Mouse (Mus musculus) neural tube, embryonic 10.5 days (tissue): ENCODE results near the gene Cyb561d2.
"Not testable (repeated sequence)": the region's sequence is repeated elsewhere in the genome, so short reads cannot be mapped to it uniquely, and the experiment has no call there.

ENCODE experiments used
- DNase-seq: peaks from one replicate; pipeline ENCODE4 v3.0.0-alpha.2; 2017; ENCODE audit warnings: low spot score; ENCODE audit errors: extremely low spot score

The Cyb561d2 gene

DNA sequence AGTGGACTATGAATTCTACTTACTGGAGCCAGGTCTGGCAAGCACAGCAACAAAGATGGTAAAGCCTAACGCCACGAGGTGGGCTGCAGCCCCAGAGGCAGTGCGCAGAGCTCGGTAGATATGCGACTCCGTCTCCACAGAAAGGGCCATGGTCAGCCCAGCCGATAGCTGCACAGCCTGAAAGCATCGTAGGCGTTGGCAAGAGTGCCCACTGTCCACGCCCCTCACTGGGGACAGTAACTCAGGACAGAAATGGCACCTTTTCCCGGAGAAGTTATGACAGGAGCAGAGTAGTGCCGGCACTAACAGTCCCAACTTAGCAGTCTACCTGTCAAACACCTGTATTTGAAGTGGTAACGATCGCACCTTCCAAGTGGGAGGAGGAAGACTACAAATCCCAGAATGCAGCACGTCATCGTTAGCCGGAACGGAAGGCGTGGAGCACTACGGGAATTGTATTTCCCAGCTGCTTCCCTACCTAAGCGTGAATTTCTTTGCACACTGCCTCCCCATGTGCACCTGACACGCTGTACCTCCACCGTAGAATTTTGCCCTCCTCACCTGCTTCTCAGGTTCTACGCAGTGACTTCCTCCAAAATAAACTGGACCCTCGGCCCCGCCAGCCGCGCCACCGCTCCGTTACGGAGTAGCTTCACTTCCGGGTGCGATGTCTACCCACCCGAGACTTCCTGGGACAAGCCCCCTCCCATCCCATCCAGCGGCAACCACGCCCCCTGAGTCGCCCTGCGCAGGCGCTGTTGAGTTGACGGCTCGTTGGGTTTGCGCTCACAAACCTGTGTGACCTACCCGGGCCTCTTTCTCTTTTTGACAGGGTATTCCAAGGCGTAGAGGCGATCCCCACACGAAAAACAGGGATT, at the start of gene Cyb561d2, which contains the start of gene Nprl2:
Gene Cyb561d2 (minus strand): TSS at position 720 of the 878 bp plus-strand sequence.
Gene Nprl2 (plus strand): TSS at position 753 of the 878 bp plus-strand sequence.
- peak; percentile 95 for DNase-seq

DNA sequence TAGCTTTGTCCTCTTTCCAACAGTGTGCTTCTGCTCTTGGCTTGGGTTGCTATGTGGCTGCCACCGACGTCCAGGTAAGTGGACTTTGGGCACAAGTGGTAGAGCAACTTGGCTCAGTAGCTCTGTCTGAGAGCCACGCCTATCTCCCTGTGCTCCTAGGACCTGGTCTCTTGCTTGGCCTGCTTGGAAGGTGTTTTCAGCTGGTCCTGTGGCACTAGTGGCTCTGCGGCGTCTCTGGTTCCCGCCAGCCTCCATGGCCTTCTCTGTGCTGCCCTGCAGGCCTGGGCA, 48.7 kb upstream of the Cyb561d2 start:
- no peak for DNase-seq

DNA sequence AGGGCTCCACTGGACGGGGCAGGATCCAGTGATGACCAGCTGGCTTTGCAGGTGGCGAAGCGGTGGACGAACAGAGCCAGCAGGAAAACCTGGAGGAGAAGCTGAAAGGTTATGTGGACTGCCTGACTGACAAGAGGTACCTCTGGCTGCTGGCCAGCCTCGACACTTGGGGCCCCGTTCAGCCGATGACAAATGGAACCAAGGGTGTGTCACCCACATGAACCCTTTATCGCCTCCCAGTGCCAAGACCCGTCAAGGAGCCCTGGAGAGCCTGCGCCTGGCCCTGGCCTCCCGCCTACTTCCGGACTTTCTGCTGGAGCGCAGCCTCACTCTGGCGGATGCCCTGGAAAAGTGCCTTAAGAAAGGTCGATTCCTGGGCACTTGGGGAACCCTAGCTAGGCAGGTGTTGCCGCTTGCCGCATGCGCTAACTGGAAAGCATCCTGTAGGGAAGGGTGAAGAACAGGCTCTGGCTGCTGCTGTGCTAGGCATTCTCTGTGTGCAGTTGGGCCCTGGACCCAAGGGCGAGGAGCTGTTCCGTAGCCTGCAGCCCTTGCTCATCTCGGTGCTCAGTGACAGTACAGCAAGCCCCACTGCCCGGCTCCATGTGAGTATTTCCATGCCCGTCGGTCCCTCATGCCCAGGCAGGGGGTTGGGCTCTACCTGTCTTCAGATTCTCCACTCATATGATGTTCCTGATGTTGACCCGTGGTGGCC, 48.2 kb upstream of the Cyb561d2 start:
- no peak for DNase-seq

DNA sequence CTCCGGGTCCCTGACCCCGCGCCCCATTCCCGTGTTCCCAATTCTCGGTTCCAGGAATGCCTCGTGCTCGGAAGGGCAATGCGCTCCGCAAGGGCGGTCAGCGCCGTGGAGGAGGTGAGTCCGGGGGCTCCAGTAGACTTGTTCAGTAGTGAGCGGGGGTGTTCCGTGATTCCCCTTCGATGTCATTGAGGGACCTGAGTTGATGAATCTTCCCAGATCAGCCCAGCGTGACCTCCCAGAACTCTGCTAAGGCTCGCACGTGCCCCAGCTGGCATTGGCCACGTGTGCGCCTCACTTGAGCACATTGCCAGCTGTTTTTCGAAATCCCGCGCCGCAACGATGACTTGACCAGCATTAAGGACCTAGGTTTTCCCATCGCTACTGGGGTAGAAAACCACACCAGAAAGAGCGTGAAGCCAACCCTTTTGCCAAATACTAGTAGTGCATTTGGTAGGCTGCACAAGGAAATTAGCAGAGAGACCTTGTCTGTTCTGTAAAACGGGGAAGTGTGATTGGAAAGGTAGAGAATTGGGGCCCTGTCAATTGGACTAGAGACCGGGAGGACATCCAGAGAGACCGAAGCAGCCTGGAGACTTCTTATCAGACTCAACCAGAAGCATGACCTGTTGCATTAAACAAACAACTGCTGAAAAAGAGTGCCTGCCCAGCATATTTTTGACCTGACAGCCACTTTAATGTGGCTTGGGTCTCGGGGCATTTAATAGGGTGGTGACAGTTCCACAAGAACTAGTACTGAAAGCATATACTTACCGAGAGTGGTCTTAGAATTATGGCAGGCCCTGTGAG, 46.0 kb upstream of the Cyb561d2 start:
- no peak for DNase-seq

DNA sequence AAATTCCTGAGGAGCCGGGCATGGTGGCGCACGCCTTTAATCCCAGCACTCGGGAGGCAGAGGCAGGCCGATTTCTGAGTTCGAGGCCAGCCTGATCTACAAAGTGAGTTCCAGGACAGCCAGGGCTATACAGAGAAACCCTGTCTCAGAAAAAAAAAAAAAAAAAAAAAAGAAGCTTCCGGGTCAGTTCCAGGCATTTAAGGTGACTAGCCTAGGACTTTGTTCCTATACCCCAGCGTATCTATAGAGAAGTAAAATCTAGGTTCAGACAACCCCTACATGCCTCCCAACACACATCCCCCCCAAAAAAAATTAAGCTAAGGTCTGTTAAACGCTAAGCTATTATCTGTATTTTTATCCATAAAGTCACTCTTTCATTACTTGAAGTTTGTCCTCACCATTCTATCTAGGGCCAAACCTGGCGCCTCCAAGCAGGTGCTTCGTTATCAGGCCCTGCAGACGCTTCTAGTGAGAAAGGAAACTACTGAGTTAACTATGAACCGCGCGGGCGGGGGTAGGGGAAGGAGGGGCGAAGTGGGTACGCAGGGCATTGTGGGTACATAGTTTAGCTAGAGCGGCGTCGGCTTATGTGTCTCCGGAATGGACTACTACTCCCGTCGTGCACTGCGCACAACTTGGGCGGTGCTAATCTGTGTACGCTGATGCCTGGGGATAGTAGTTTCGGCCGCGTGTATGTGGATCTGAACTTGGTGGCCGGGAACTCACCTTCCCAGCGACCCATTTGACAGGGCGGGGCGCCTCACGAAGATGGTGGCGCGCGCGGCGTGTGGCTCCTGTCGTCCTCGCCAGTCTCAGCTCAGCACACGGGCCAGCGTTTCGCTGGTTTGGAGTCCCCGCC, 45.2 kb upstream of the Cyb561d2 start, which contains the start of gene Ifrd2:
Gene Ifrd2 (plus strand): TSS at position 669 of the 859 bp plus-strand sequence.
- peak; percentile 90 for DNase-seq

DNA sequence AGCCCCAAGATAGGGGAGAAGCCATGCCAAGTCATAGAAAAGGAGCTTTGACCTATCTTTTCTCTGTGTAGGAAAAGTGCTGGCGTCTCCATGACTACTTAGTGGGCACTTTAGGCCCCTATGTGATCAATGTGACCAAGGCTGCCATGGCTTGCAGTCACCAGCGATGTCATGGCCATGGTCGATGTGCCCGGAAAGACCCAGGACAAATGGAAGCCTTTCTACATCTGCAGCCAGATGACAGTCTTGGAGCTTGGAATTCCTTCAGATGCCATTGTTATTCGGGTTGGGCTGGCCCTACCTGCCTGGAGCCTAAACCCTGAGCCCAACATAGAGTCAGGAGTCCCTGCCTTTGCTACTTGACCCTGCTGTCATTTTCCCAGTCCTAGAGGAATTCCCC, 44.5 kb upstream of the Cyb561d2 start:
- no peak for DNase-seq

DNA sequence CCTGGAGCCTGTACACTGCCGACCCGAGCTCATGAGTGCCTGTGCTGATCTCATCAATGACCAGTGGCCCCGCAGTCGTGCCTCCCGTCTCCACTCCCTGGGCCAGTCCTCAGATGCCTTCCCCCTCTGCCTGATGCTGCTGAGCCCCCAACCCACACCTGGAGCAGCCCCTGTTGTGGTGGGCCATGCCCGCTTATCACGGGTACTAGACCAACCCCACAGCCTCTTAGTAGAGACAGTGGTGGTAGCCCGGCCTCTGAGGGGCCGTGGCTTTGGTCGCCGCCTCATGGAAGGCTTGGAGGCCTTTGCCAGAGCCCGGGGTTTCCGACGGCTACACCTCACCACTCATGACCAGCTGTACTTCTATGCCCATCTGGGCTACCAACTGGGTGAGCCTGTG, 41.2 kb upstream of the Cyb561d2 start:
- DNase-seq = no peak

DNA sequence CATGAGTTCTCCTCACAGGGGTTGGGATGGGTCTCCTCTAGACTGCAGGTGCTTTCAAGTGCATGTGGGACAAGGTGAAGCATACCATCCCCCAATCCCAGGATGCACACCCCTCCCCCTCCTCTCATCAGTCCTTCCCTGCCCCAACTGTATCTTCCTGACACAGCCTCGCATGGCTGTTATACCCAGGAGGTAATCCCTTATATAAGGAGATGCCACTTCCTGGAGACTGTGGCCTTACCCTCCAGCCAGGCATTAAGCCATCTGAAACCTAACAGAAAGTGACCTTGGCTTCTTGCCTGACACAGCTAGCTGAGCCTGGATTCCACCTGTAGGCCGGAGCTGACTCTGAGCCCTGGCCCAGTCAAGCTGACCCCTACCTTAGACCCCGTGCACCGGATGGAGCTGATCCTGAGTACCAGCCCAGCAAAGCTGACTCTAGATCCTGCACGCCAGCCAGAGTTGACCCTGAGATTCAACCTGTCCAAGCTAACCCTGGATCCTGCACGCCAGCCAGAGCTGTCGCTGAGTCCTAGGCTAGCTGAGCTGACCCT, 40.6 kb upstream of the Cyb561d2 start:
- no peak for DNase-seq

DNA sequence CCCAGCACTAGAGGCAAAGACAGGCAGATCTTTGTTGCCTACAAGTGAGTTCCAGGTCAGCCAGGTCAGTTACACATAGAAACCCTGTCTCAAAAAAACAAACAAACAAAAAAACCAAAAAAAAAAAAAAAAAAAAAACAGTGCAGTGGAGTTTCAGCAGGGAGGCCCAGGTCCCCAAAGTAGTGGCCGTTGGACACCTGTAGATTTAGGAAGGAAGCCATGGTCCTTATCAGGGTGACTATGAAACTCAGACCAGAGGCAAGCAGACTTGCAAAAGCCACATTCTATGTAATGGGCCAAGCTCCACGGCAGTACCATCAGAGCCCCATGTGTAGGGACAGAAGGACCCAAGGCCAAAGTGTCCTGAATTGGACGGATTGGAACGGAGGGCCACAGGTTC, 39.6 kb upstream of the Cyb561d2 start:
- no peak for DNase-seq

DNA sequence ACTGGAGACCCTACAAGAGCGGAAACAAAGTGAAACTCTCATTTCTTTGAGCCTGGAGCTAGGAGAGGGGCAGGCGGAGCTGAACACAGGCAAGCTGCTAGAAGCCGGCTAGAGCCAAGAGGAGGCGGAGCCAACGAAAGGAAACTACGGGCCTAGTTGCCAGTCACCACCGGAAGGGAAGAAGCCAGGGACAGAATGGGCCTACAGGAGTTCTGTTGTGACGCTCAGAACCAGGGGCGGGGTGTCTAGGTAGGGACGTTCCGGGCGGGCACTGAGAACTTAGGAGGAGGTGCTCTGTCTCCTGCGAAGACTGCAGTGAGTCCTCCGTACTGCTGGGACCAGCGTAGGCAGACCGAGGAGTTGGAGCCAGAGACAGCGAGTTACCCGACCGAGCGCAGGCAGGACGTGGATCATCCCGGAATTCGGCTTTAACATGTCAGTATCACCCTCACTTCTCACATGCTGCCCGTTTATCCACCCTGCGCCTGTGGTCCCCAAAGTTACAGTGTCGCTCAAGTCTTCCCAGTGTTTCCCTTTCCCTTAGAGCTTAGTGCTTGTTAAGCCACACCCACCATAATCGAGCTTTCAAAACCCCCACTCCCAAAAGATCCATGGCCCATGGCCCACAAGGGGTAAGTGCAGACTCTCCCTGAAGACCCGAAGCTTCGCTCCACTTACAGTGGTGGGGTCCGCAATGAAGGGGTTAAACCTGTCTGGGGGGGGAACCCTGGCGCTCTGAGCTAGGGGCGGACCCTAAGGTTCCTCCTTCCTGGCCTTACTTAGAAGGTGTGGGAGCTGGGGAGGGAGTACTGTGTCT, 38.7 kb upstream of the Cyb561d2 start, which contains the start of gene Hyal3:
Gene Hyal3 (plus strand): TSS at position 318 of the 817 bp plus-strand sequence.
- DNase-seq = peak; percentile 77

DNA sequence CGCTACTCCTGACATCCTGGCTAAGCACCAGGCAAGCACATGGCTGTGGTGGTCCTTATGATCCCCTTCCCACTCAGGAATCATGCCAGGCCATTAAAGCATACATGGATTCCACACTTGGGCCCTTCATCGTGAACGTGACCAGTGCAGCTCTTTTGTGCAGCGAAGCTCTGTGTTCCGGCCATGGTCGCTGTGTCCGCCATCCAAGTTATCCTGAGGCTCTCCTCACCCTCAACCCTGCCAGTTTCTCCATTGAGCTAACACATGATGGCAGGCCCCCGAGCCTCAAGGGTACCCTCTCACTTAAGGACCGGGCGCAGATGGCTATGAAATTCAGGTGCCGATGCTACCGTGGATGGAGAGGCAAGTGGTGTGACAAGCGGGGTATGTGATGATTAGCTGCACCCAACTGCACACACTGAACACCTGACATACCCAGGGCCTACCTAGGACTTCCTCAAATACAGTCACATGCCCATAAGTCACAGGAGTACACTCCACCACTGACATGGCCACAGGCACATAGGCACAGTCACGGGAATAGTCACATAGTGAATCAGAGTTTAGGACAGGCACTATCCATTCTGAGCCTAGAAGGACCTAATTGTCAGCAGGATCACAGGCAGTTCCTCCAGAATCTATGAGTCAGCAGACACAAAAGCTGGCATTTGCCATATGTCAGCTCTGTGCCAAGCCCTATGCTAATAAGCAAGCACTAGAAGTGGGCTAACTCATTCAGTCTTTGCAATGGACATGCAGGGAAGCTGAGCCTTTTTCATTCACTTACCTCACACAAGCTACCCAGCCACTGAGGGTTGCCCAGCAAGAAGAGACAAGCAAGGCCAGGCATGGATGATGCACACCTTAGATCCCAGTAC, 37.3 kb upstream of the Cyb561d2 start:
- no peak for DNase-seq

DNA sequence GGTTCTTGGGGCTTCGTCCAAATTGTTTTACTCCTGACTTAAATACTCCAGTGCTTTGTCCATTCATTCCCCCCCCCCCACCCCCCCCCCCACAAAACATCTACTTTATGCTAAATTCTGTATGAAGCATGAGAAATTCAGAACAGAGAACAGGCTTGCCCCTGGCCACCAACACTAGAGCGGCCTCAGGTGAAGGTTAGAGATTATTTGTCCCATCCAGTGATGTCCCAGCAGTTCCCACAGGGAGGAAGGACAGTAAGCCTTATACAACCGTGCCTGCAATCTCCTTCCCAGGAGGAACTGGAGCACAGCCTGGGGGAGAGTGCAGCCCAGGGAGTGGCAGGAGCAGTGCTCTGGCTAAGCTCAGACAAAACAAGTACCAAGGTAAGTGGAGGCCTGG, 36.6 kb upstream of the Cyb561d2 start, which contains the start of gene Naa80:
Gene Naa80 (plus strand): TSS at position 301 of the 400 bp plus-strand sequence.
- no peak for DNase-seq

DNA sequence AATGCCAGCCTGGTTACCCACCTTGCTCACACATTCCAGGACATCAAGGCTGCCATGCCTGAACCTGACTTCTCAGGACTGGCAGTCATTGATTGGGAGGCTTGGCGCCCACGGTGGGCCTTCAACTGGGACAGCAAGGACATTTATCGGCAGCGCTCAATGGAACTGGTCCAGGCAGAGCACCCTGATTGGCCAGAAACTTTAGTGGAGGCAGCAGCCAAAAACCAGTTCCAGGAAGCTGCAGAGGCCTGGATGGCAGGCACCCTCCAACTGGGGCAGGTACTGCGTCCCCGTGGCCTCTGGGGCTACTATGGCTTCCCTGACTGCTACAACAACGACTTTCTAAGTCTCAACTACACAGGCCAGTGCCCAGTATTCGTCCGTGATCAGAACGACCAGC, 35.9 kb upstream of the Cyb561d2 start:
- DNase-seq = no peak

DNA sequence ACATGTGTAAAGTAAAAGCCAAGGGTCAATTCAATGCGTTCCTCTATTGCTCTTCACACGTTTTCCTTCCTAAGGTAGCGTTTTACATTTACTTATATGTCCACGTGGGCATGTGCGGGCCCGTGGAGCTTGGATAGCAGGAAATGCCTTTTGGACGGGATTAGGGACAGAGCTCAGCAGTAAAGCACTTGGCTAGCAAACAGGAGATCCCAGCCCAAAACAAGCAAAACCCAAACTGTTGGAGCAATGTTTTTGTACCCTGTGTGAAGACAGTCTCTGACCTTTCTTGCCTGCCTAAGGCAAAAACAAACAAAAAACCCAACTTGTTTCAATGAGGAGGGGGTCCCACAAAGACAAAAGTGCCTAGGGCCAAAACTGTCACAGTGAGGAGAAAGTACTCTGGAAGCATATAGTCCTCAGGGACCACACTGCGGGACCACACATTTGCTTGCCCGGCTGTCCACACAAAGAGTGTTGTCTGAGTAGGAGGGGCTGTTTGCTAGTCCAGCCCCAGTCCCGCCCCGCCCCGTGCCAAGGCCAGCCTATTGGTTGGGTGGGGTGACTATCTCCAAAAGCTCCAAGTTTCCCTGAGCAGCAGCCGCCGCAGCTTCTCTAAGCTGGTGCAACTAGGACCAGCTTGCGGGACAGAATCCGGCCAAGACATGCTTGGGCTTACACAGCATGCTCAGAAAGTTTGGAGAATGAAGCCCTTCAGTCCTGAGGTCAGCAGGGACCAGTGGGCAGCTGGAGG, 34.5 kb upstream of the Cyb561d2 start, which contains the start of gene Hyal1:
Gene Hyal1 (plus strand): TSS at position 571 of the 751 bp plus-strand sequence.
- DNase-seq = peak; percentile 83

DNA sequence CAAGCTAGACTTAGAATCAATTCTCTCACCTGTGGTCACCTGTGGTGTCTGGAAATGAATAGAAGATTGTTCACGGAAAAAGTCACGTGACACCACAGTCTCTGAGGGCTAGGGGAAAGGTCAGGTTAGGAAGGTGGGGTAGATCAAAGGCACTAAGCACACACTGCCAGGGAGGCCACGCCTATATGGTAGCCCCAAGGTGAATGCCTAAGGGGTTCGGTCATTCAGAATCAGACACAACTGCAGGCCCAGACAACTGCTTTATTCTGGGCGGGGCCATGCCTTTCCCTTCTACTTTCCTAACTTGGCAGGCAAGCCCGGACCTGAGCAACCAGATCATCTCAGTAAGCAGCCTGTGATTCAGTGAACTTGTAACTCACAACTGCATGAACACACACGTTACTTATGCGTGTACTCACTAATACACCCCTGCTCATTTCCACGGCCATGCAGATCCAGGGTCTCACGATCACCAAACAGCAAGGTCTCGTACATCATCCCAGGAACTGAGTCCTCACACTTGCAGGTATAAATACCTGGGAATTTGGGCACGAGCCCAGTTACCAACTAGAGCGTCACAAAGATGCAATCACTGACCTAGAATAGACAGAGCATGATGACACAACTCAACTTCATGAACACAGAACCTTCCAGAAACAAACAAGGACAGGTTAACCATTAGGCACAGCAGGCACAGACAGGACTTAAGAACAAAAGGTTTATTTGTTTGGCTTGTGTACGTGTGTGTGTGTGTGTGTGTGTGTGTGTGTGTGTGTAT, 33.8 kb upstream of the Cyb561d2 start:
- no peak for DNase-seq

DNA sequence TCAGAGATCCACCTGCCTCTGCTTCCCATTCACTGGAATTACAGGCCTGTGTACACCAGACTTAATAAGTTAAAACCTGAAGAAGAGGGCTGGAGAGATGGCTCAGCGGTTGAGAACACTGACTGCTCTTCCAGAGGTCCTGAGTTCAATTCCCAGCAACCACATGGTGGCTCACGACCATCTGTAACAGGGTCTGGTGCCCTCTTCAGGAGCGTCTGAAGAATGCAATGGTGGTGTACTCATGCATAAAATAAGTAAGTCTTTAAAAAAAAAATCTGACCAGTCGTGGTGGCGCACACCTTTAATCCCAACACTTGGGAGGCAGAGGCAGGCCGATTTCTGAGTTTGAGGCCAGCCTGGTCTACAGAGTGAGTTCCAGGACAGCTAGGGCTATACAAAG, 31.8 kb upstream of the Cyb561d2 start:
- DNase-seq = not testable (repeated sequence)

DNA sequence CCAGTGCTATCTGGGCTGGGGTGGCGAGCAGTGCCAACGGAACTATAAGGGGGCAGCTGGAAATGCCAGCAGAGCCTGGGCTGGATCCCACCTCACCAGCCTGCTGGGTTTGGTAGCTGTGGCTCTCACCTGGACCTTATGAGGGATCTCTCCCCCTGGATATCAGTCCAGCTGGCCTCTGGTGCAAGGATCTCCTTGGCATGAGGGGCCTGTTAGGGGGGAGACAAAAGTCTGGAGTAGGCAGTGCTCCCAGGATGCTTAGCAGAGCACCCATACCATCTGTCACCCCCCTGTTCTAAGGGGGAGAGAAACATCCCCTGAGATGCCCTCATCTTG, 30.3 kb upstream of the Cyb561d2 start:
- DNase-seq = no peak
